Mouse (Mus musculus) midbrain, embryonic 13.5 days (tissue): ENCODE measurements around the gene Gm28539. TPM values are rescaled to one million over a fixed set of nuclear protein-coding genes. Genes with fewer than 3 reads are reported as not detected.
"Not testable (repeated sequence)": the region's sequence is repeated elsewhere in the genome, so short reads cannot be mapped to it uniquely, and the experiment has no call there.

Experiments used
- ATAC-seq: fragments of 200-750 bp; cut with Nextera tagmentation; 2 replicates; pipeline ENCODE4 v1.8.0; 2017; ENCODE audit warnings: mild to moderate bottlenecking, moderate TSS enrichment, moderate library complexity
- H3K27ac ChIP-seq: fragments of 300-500 bp; sonication (generic); 2 replicates; pipeline ENCODE4 v1.5.1; 2015; ENCODE audit warnings: inconsistent platforms, mild to moderate bottlenecking, moderate library complexity
- H3K27me3 ChIP-seq: fragments of 300-500 bp; sonication (generic); 2 replicates; pipeline ENCODE4 v1.6.1; 2015; ENCODE audit warnings: mild to moderate bottlenecking, inconsistent platforms
- H3K36me3 ChIP-seq: fragments of 300-500 bp; sonication (generic); 2 replicates; pipeline ENCODE4 v1.6.1; 2015; ENCODE audit warnings: mild to moderate bottlenecking, inconsistent platforms
- H3K4me1 ChIP-seq: fragments of 300-500 bp; sonication (generic); replicated peaks from 2 replicates; pipeline ENCODE4 v1.6.1; 2015; ENCODE audit warnings: inconsistent platforms
- H3K4me2 ChIP-seq: fragments of 300-500 bp; sonication (generic); replicated peaks from 2 replicates; pipeline ENCODE4 v1.6.1; 2015; ENCODE audit warnings: moderate library complexity, mild to moderate bottlenecking, inconsistent platforms
- H3K4me3 ChIP-seq: fragments of 300-500 bp; sonication (generic); replicated peaks from 2 replicates; pipeline ENCODE4 v1.5.1; 2015; ENCODE audit warnings: mild to moderate bottlenecking, inconsistent platforms
- H3K9ac ChIP-seq: fragments of 300-500 bp; sonication (generic); replicated peaks from 2 replicates; pipeline ENCODE4 v1.6.1; 2015; ENCODE audit warnings: mild to moderate bottlenecking, inconsistent platforms
- H3K9me3 ChIP-seq: fragments of 300-500 bp; sonication (generic); 2 replicates; pipeline ENCODE4 v1.6.1; 2016; ENCODE audit warnings: mild to moderate bottlenecking, inconsistent platforms
- WGBS: fragments of 180-500 bp; shearing (Covaris S2); methylation state at CpG from one replicate; pipeline ENCODE4 v1.1.7; 2015; 5-methylcytosine and 5-hydroxymethylcytosine counted together
- polyA plus RNA-seq: library from polyadenylated mRNA; unstranded; fragments of >200 nt; fragmentation: Nextera tagmentation; extraction: Ambion mirVana; gene quantifications from 2 replicates; pipeline ENCODE4 v1.2.1, GENCODE M21; 2015

The Gm28539 gene
- polyA plus RNA-seq, 1 experiment from 2014 or later: not detected

GRCm38 (mm10) chr16:18870495-18870894 is 34.1 kb downstream of the Gm28539 start:
- ATAC-seq, H3K9me3 ChIP-seq, H3K9ac ChIP-seq, H3K4me2 ChIP-seq, H3K27me3 ChIP-seq, H3K27ac ChIP-seq, H3K4me1 ChIP-seq, H3K4me3 ChIP-seq: not testable (repeated sequence)
- WGBS: 93% methylated on average over 1 of the region's 1 CpGs
- peaks cover 44% of the 10 kb centered on the region for H3K36me3 ChIP-seq

GRCm38 (mm10) chr16:18876091-18876441 is 39.7 kb downstream of the Gm28539 start:
- H3K4me3 ChIP-seq: peak overlapping the region; percentile 97
- no peaks in the 10 kb centered on the region for H3K9me3 ChIP-seq
- H3K36me3 ChIP-seq: peaks cover 35% of the 10 kb centered on the region
- peak; percentile 58; the same call in 1 of the 2 replicates for ATAC-seq
- H3K4me2 ChIP-seq: peak overlapping the region; percentile 73
- peak overlapping the region; percentile 94 for H3K9ac ChIP-seq
- 1% methylated on average over 17 of the region's 17 CpGs for WGBS
- H3K27me3 ChIP-seq: no peaks in the 10 kb centered on the region
- H3K4me1 ChIP-seq: peaks cover 36% of the 10 kb centered on the region
- peak overlapping the region; percentile 96 for H3K27ac ChIP-seq

- H3K9ac ChIP-seq: peak within 1 kb of the TSS; percentile 94
- peak within 1 kb of the TSS; percentile 73 for H3K4me2 ChIP-seq
- H3K4me1 ChIP-seq: peaks cover 40% of the 10 kb centered on the region
- H3K27ac ChIP-seq: peak within 1 kb of the TSS; percentile 96
- under 1% methylated on average over 90 of the region's 93 CpGs for WGBS
- peaks cover 33% of the 10 kb centered on the region for H3K36me3 ChIP-seq
- no peaks in the 10 kb centered on the region for H3K9me3 ChIP-seq
- H3K4me3 ChIP-seq: peak within 1 kb of the TSS; percentile 97
- peak; percentile 95 for ATAC-seq
- H3K27me3 ChIP-seq: no peaks in the 10 kb centered on the region
These were observed 40.3 kb downstream of the Gm28539 start, which contains the start of the genes Mrpl40 and Hira for GRCm38 (mm10) chr16:18876442-18877308. Gene Mrpl40 (minus strand): TSS chr16:18876862. Gene Hira (plus strand): TSS chr16:18877037.

GRCm38 (mm10) chr16:18877386-18878090 is 41.2 kb downstream of the Gm28539 start:
- Histone ChIP-seq H3K9me3 (no peaks in the 10 kb centered on the region), H3K36me3 (peaks cover 24% of the 10 kb centered on the region), H3K4me3 (peak overlapping the region; percentile 97), H3K9ac (peak overlapping the region; percentile 94), H3K4me2 (peak overlapping the region; percentile 73), H3K27ac (peak overlapping the region; percentile 96), H3K27me3 (no peaks in the 10 kb centered on the region), H3K4me1 (peaks cover 40% of the 10 kb centered on the region)
- WGBS: under 1% methylated on average over 42 of the region's 43 CpGs
- ATAC-seq: peak; percentile 55

- H3K4me2 ChIP-seq: peak overlapping the region; percentile 73
- H3K27ac ChIP-seq: peak overlapping the region; percentile 96
- peak overlapping the region; percentile 94 for H3K9ac ChIP-seq
- peaks cover 23% of the 10 kb centered on the region for H3K36me3 ChIP-seq
- peak overlapping the region; percentile 97 for H3K4me3 ChIP-seq
- no peaks in the 10 kb centered on the region for H3K27me3 ChIP-seq
- H3K9me3 ChIP-seq: no peaks in the 10 kb centered on the region
- H3K4me1 ChIP-seq: peaks cover 40% of the 10 kb centered on the region
- no peak for ATAC-seq
- WGBS: 33% methylated on average over 20 of the region's 20 CpGs
These were observed 41.8 kb downstream of the Gm28539 start for GRCm38 (mm10) chr16:18878091-18878720.

- ATAC-seq: no peak
- Histone ChIP-seq H3K27ac (no peak overlapping the region), H3K27me3 (no peaks in the 10 kb centered on the region), H3K9me3 (no peaks in the 10 kb centered on the region), H3K9ac (no peak overlapping the region), H3K4me3 (no peak overlapping the region), H3K36me3 (peaks cover 18% of the 10 kb centered on the region), H3K4me2 (no peak overlapping the region), H3K4me1 (peaks cover 24% of the 10 kb centered on the region)
These were observed 47.7 kb downstream of the Gm28539 start for GRCm38 (mm10) chr16:18884044-18884443.

- no peak overlapping the region for H3K4me2 ChIP-seq
- 90% methylated on average over 4 of the region's 4 CpGs for WGBS
- H3K9me3 ChIP-seq: no peaks in the 10 kb centered on the region
- H3K4me1 ChIP-seq: no peaks in the 10 kb centered on the region
- peaks cover 26% of the 10 kb centered on the region for H3K36me3 ChIP-seq
- no peak overlapping the region for H3K9ac ChIP-seq
- no peak for ATAC-seq
- no peaks in the 10 kb centered on the region for H3K27me3 ChIP-seq
- H3K4me3 ChIP-seq: no peak overlapping the region
- no peak overlapping the region for H3K27ac ChIP-seq
These were observed 57.5 kb downstream of the Gm28539 start for GRCm38 (mm10) chr16:18893840-18894372.

GRCm38 (mm10) chr16:18895249-18895648 is 58.9 kb downstream of the Gm28539 start:
- no peaks in the 10 kb centered on the region for H3K4me1 ChIP-seq
- no peak overlapping the region for H3K4me3 ChIP-seq
- no peak for ATAC-seq
- H3K27ac ChIP-seq: no peak overlapping the region
- H3K9me3 ChIP-seq: no peaks in the 10 kb centered on the region
- WGBS: 89% methylated on average over 3 of the region's 3 CpGs
- H3K36me3 ChIP-seq: peaks cover 39% of the 10 kb centered on the region
- no peak overlapping the region for H3K4me2 ChIP-seq
- no peaks in the 10 kb centered on the region for H3K27me3 ChIP-seq
- H3K9ac ChIP-seq: no peak overlapping the region

GRCm38 (mm10) chr16:18896429-18896828 is 60.0 kb downstream of the Gm28539 start:
- no peak overlapping the region for H3K4me3 ChIP-seq
- H3K27me3 ChIP-seq: no peaks in the 10 kb centered on the region
- no peaks in the 10 kb centered on the region for H3K4me1 ChIP-seq
- no peaks in the 10 kb centered on the region for H3K9me3 ChIP-seq
- H3K9ac ChIP-seq: no peak overlapping the region
- 91% methylated on average over 10 of the region's 10 CpGs for WGBS
- no peak overlapping the region for H3K27ac ChIP-seq
- no peak overlapping the region for H3K4me2 ChIP-seq
- ATAC-seq: no peak
- peaks cover 49% of the 10 kb centered on the region for H3K36me3 ChIP-seq

GRCm38 (mm10) chr16:18905648-18906047 is 69.3 kb downstream of the Gm28539 start:
- H3K36me3 ChIP-seq: peaks cover 67% of the 10 kb centered on the region
- no peak for ATAC-seq
- 96% methylated on average over 1 of the region's 1 CpGs for WGBS

GRCm38 (mm10) chr16:18916064-18916463 is 79.7 kb downstream of the Gm28539 start:
- no peak for ATAC-seq
- Histone ChIP-seq H3K4me3 (no peak overlapping the region), H3K4me1 (no peaks in the 10 kb centered on the region), H3K27ac (no peak overlapping the region), H3K27me3 (no peaks in the 10 kb centered on the region), H3K9ac (no peak overlapping the region), H3K9me3 (no peaks in the 10 kb centered on the region), H3K4me2 (no peak overlapping the region), H3K36me3 (peaks cover 75% of the 10 kb centered on the region)
- WGBS: 95% methylated on average over 4 of the region's 4 CpGs

More at GRCm38 (mm10) chr16:18905648-18906047, 69.3 kb downstream of the Gm28539 start:
- Histone ChIP-seq H3K4me2 (no peak overlapping the region), H3K4me3 (no peak overlapping the region), H3K27ac (no peak overlapping the region), H3K9ac (no peak overlapping the region), H3K27me3 (no peaks in the 10 kb centered on the region), H3K9me3 (no peaks in the 10 kb centered on the region), H3K4me1 (no peaks in the 10 kb centered on the region)
